Mouse (Mus musculus): ENCODE results near the gene Rnaset2b.
"Not testable (repeated sequence)": the region's sequence is repeated elsewhere in the genome, so short reads cannot be mapped to it uniquely, and the experiment has no call there.

Rnaset2b gene

DNA sequence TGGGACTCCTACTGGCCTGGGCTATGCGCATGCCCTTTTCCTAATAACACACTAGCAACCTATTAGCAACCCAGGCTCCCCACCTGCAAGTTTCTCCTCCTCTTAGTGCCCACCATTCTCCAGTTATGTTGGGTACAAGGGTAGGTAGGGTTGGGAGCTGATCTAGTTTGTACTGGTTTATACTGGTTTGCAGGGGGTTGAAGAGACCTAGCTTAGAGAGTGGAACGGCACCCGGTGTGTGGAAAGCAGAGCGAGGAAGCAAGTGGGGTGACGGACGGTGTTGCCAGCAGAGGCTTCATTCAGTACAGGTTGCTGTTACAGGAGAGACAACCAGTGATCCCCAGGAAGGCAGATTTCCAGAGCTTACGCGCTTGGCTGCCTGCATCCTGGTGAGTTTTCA lies at the start of gene Rnaset2b:
TSS of gene Rnaset2b (plus strand) at position 301 of the 400 bp plus-strand sequence.
- not testable (repeated sequence) for DNase-seq (ENCODE audit: low spot score in 2 of 2)

DNA sequence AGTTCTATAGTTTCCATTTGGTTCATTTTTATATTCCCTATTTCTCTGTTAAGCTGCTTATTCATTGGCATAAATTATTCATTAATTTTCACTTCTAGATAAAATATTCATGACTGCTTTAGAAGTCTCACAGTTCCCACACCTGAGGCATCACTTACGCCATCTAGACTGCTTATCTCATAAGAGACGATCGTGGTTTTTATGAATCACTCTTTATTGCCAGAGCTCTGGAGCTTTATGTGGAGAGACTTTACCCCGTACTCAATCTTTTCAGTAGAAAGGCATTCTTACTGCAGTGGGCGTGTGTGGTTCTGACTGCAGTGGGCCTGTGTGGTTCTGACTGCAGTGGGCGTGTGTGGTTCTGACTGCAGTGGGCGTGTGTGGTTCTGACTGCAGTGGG lies 38.8 kb upstream of the Rnaset2b start:
- DNase-seq (ENCODE audit: low spot score in 2 of 2): not testable (repeated sequence)

DNA sequence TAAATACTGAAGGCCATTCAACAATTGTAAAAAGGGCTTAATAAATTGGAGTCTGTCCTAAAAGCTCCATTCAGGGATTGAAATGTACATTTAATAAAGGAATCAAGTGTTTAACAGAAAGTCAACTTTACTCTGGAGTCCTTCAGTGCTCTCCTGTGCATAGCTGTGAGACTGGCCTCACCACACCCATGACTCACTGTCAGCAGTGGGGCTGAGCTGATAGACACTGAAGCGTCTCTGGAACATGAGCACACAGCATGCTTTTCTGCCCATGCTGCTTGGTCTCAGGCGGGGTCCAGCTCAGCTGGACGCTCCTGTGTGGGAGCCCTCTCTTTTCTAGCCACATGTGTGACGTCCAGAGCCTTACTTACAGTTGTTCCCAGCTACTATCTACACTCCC lies 27.9 kb upstream of the Rnaset2b start:
- not testable (repeated sequence) for DNase-seq (ENCODE audit: low spot score in 2 of 2)

DNA sequence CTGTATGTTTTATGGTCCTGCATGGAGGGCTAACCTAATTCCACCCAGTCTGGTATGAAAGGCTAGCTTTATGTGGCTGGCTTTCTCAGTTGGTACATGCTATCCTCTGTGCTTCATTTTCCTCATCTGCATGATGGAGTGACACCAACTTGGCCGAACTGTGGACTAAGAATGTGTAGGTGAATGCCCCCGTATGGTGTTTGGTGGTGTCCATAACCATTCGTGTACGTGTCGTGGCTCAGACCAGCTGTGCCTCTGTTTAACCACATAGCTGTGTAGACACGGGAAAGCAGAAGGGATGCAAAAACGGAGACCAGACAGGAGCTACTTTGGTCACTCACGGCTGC lies 22.8 kb upstream of the Rnaset2b start:
- DNase-seq (ENCODE audit: low spot score in 2 of 2): not testable (repeated sequence)

DNA sequence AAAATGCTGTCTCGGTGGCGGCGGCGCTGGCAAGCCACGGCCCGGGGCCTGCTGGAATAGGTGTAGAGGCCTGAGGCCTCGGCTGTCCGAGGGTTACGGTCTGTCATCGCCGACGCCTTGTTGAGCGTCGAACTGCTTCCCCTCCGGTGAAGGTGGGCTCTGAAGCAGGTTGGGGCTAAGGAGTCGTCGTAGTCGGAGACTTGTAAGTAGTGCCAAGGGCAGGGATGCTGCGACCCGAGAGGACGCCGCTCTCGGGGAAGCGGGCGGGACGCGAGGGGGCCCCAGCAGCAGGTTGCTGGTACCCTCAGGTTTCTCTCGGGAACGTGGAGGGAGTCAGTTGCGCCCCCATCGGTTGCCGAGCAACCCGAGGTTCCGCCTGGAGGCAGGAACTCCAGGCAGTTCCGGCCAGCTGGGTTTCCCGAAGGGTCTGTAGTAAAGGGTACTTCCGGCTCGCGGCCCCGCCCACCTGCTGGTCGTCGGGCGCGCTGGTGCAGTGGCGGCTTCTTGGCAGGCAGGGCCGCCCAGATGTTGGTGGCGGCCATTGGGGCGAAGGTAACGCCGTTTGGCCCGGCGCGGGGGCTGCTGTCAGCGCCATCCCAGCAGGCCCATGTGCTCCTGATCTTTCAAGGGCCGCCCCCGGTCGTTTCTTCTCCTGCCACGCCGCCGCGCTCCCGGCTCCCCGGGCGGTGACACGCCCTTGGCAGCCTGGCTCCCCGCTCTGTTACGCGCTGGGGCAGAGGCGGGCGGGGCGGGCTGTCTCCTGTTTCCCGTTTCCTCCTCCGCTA lies 22.3 kb upstream of the Rnaset2b start, which contains the start of gene Rsph3b:
TSS of gene Rsph3b (minus strand) at position 699 of the 785 bp plus-strand sequence.
- DNase-seq (ENCODE audit: low spot score in 2 of 2): peak; percentile 80 to 84

DNA sequence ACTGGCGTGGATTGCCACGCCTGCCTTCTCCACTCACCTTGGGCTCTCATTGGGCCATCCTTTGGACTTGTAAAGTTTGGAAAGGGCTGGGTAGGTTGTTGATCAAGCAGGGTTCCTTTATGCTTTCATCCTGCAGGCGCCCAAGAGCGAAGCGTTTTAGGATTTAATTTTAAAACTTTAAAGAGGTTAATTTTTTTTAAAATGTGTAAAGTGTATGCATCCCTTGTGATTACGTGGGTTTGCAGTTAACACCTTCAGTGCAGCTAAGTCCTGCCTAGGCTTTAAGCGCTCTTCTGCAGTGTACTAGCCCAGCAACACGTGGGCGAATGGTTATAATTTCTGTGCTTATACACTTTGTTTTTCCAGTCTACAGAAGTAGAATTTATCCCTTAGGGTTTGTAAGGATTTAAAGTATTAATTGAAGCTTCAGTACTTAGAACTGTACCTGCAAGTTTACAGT lies 21.6 kb upstream of the Rnaset2b start:
- not testable (repeated sequence) for DNase-seq (ENCODE audit: low spot score in 2 of 2)

DNA sequence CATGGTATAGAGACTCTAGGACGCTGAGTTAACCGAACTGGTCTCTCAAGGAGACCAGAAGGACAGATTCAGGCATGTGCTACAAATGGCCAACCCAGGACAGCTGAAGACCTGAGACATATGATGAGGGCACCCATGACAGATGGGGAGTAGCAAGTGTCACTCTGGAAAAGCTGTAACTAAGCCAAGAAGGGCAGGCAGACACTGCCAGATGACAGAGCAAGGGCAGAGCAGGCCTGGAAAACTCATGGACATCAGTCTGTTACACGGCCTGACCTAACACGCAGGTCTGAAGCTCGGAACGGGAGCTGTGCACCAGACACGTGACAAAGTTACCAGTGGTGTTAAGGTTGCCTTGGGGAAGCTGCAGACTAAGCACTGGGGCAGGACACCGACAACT lies 11.6 kb upstream of the Rnaset2b start:
- not testable (repeated sequence) for DNase-seq (ENCODE audit: low spot score in 2 of 2)

DNA sequence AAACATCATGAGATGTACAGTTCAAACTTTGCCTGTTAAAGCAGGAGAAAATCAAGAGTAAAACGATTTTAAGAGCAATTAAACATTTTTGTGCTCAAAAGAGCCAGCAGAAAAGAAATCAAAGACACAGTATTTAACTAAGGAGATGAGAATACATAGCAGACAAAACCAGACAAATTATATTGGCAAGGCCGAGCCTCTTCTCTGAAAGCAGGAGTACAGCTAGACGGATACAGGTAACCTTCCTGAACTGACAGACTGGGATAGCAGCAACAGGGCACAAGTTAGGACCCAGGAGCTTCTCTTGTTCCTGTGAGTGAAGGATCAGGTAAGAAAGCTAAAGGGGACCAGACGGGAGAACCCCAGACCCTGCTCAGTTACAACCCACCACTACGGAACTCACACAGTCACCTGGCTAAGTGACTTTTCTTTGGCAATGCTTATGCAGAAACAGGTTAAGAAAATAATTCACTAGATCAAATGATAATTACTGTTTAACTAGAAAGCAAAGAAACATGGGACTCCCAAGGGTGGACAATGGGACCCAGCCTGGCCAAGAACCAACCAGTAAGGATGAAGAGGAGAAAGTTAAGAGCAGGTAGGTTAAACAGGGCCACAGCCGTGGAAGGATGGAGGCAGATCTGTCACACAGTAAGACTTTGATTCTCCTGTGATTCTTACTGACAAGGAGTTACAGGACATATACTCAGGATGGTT lies 10.7 kb upstream of the Rnaset2b start:
- not testable (repeated sequence) for DNase-seq (ENCODE audit: low spot score in 2 of 2)

DNA sequence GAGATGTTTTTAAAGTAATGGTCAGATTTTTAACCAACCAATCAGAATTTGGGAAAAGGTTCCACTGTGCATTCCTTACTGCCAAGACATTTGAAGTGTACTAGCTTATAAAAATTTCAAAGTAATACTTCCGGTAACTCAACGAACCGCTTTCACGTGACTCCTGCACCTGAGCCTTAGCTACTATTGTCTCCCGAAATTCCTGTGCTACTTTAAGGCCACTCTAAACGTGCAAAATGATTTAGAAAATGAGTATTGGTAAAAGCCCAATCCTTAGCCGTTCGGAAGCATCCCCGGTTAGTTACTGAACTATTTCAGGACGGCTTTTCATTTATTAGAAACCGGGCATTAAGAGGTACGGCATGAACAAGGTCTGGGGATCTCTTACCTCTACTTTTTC lies 10.1 kb upstream of the Rnaset2b start:
- not testable (repeated sequence) for DNase-seq (ENCODE audit: low spot score in 2 of 2)

DNA sequence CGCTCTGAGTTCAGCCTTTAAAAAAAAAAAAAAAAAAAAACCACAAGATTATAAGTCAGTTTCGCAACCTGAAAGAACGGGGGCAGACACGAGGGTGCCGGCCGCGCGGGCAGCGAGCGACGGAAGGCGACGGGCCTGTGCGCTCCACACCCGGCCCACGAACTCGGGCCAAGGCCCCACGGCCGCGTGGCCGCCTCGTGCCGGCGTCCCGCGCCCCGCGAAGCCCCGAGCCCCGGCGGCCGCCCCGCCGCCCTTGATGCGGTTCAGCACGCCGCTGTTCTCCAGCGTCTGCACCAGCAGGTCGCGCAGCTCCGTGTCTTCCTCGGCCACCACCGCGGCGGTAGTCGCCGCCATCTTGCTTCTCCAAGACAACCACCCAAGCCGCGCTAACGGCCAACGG lies 9.7 kb upstream of the Rnaset2b start, which contains the start of gene Tagap1:
TSS of gene Tagap1 (minus strand) at position 381 of the 400 bp plus-strand sequence.
- peak; percentile 29 to 37 for DNase-seq (ENCODE audit: low spot score in 2 of 2)

DNA sequence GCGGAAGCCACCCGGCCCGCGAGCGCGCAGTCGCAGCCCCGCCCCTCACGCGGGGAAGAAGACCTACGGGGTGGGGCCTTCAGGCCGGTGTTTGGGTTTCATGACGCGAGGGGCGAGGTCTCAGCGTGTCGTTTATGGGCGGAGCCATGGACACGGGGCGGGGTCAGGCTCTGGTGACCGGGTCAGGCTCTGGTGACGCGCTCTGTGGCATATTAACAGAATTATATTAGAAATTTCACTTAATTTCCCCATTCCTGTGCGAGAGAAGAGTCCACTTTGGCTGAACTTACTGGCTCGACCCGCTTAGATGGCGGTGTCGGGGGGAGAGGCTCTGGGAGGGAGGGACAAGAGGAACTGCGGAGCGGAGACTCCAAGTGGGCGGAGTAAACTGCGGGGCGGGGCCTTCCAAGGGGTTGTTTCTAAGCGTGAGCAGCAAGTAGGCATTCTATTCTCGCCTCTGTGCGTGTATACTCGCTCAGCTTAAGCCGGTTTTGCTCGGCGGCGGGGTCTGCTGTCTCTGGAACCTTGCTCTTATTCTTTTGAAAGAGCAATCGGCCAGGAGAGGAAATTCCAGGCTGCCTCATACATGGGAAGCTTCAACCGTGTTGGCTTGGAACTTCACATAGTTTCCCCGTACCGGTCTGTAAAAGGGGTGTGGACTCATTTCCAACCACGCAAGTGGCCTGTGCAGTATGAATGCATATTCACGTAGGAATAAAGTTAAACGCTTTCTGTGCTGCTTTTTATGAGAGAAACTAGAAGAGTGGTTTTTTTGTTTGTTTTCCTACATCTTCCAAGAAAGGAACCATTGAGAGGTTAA lies 9.0 kb upstream of the Rnaset2b start:
- DNase-seq (ENCODE audit: low spot score in 2 of 2): peak in 1 of 2 experiments; percentile 10

DNA sequence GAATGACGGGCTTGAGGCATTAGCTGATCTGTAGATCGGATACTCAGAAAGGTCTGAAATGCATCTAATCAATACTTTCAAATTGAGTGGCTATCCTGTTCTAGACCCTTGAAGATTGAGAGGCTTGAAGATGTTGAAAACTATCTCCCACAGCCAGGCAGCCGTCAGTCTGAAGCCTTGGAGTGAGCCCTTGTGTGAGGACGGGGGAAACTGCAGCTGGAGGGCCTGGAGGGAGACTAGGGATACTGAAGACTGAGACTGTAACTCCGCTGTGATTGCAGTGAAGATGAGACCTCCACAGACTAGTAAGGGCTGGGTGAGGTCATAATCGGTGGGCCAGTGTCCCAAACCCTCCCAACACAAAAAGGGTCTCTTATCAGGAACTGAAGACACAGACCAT lies 8.1 kb upstream of the Rnaset2b start:
- not testable (repeated sequence) for DNase-seq (ENCODE audit: low spot score in 2 of 2)

DNA sequence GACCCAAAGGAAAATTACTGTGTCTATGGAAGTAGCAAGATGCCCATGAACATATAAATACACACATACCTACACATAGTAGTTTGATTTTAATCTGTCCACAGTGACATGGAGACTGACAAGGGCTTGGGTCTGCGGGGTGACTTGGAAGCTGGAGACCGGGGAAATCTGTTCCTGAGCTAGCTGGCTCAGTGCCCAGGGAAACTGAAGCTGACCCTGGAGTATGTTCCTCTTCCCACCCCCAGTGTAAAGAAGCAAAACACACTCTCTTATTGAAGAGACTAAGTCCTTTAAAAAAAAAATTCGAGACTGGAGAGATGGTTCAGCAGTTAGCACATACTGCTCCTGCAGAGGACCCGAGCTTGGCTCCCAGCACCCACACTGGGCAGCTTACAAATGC lies 7.5 kb upstream of the Rnaset2b start:
- DNase-seq (ENCODE audit: low spot score in 2 of 2): not testable (repeated sequence)

DNA sequence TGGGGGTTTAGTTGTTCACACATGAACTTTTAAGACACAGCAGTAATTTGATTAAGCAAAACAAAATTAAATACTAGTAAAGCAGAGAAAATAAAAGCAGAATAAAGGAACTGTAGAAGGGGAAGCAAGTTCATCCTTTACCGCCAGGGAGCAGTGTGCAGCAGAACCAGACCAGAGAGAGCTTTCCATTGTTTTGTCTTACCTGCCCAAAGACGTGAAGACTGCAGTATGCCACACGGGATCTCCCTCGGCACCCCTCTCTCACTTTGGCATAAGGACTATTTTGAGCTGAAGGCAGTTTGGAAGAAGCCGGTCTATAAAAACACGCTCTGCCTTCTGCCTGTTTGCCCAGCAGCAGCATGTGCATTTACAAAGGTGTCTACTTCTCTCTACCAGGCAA lies 5.1 kb upstream of the Rnaset2b start:
- DNase-seq (ENCODE audit: low spot score in 2 of 2): peak in 1 of 2 experiments; percentile 16

DNA sequence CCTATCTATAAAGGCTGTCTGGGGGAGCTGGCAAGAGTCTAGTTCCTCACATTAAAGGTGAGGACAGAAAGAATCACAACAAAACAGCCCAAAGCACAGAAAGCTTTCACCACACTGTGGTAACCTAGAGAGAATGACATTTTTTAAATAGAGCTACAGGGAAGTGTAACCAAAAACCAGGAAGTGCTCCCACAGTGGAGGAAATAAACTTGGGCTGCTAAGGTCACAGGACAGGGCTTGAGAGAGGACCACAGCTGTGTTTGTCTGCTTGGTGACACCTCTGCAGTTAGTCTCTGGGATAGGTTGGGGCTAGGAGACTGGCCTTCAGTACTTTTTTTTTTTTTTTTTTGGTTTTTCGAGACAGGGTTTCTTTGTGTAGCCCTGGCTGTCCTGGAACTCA lies 2.8 kb upstream of the Rnaset2b start:
- not testable (repeated sequence) for DNase-seq (ENCODE audit: low spot score in 2 of 2)

DNA sequence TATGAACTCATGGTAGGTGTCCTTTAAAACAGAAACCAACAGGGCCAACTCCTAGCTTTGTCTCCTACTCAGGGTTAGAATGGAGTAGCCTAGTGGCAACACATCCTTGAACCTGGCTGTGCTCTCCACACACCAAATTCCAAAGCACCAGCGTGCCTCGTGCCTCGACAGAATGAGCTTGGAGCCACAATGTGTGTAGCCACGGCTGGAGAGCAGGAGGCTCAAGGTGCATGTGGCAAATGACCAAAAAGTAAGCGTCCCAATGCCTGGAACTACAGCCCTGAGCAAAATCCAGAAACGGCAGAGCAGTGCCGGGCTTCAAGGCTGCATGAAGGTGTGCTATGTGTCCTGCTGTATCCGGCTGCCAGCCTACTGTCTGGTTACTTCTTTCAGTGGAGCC lies 804 bp downstream of the Rnaset2b start:
- DNase-seq (ENCODE audit: low spot score in 2 of 2): not testable (repeated sequence)

DNA sequence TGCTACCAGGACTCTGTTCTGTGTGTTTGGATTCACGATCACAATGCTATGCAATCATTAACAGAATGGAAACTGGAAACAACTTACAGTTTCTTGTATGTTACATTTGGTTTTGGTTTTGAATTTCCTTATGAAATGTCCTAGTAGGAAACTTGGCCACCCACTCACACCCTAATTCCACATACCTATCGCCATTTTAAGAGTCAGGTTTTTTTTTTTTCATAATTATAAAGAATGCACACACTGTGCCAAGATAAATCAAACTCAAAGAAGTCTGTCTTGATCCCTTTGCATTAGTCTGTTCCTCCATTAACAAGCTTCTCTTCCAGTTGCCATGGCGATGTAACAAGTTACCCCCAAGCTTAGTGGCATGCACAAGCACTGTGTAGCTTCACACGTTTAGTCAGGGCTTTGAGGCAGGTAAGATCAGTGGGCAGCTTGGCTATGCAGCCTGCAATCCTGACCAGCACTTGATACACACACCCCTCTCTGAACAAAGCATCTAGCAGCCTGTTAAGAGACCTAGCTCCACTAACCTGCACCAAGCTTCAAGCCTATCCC lies 2.5 kb downstream of the Rnaset2b start:
- DNase-seq (ENCODE audit: low spot score in 2 of 2): not testable (repeated sequence)

DNA sequence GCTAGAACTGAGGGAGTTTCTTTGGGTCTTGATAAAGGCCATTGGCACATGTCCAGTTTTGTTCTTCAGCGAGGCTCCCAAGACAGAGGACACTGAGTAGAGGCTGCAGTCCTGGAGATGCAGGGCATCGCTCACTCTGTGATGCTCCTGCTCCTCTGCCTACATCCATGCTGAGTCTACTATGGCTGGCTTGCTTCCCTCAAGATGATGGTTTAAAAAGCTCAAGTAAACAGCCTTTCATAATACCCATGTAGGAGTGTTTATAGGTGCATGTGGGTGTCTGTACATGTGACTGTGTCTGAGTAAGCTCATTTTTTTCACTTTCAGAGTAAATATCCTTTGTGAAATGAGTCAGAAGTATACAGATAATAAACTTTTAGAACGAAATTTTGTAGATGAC lies 4.6 kb downstream of the Rnaset2b start:
- not testable (repeated sequence) for DNase-seq (ENCODE audit: low spot score in 2 of 2)

DNA sequence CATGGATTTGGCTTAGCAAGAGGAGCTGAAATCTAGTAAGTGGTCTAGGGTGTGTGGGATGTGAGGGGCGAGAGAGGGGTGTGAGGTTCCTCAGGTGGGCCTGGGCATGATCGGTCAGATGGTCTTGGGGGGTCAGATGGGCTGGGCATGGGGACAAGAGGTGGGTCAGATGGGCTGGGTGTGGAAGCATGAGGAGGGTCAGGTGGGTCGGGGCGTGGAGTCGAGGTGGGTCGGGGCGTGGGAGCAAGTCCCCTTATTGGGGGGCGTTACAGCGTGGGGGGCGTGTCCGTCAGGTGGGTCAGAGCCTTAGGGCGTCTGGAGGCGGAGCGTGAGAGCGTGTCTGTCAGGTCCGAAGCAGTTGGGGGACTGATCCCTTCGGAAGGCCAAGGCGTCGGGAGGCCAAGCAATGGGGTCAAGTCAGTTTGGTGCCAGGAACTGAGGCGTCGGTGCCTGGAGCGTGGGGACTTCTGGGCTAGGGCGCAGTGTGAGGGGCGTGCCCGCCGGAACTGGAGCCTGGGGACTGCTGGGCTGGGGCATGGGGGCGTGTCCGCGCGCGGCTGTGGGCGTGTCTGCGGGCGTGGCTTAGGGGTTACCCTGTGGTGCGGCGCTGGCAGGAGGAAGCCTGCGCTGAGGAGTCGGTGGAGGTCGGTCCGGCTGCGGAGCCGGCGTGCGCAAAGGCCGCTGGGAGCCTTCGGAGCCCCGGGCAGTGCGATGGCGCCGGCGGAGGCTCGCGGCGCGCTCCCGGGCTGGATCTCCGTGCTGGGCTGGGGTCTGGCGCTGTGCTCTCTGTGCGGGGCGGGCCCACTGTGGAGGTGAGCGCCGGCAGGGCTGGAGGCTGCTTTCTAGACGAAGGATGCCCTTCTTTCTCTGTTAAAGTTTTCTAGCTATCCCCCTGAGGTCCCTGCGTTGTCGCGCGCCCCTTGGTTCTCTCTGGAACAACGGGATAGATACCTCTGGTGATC lies 8.1 kb downstream of the Rnaset2b start, which contains the start of gene Gm49721:
TSS of gene Gm49721 (plus strand) at position 618 of the 962 bp plus-strand sequence.
- peak; percentile 74 to 77 for DNase-seq (ENCODE audit: low spot score in 2 of 2)

DNA sequence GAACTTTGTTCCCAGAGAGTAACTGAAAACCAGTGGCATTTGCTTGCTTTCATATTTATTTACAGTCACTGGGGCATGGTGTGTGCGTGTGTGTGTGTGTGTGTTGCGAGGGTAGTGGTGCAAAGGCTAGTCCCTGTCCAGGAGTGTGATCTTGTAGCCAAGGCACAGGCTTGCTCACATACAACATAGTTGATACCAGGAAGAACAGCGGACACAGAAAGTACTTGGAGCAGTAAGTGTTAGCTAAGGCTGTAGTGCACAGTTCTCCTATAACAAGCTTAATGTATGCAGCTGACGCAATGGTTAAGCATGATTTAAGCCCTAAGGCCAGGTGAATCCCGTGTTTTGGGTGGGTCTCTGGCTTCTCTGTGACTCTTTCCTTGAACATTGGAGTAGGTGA lies 8.9 kb downstream of the Rnaset2b start:
- not testable (repeated sequence) for DNase-seq (ENCODE audit: low spot score in 2 of 2)

All from spleen, postnatal 36 days (tissue).